Comparison of ENCODE assay signal across 20 mouse cellular contexts in the genomic region with DNA sequence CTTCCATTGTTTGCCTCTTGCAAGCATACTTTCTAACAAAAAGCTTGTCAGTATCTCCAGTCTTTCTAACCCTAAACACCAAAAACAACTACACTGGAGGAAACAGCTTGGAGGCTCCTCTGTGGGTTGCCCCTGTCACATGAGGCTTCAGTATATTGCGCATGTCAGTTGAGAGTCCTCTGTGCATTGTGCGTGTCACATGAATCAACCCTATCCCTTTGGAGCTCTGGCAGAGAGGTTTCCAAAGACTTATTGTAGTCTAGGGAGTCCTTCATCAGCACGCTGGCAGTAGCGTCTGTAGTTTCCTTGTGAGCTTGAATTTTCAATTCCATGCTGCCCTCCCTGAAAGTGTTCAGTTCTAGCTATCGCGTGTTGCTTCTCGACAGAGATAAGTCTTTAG.
"Had no signal": no experiment of that assay in that cellular context is flagged by ENCODE, and none has a peak within 500 bp of the region (broad histone marks: within the 10 kb centered on the region; RNA-seq: fewer than 3 reads in every experiment).

No protein-coding gene starts in this region.

- DNase-seq: gastrocnemius, adult 2 months; gastrocnemius, postnatal 10 days; gastrocnemius, postnatal 25 days; heart, adult 18-20 months; heart, postnatal 10 days; kidney, adult 11 months; kidney, adult 2 months; kidney, postnatal 10 days; kidney, postnatal 25 days; kidney, postnatal 4 days; liver had no signal

- ATAC-seq: hindbrain, postnatal 0 days; intestine, embryonic 16.5 days had no signal

- H3K36me3 ChIP-seq: heart, embryonic 10.5 days; heart, embryonic 12.5 days; hindbrain, embryonic 15.5 days; limb, embryonic 10.5 days; limb, embryonic 12.5 days had no signal

- H3K9ac ChIP-seq: heart, embryonic 12.5 days; hindbrain, embryonic 15.5 days; limb, embryonic 12.5 days had no signal

- H3K9me3 ChIP-seq: heart, embryonic 10.5 days; heart, embryonic 12.5 days; hindbrain, embryonic 15.5 days; limb, embryonic 10.5 days; limb, embryonic 12.5 days had no signal

- H3K4me1 ChIP-seq: heart, embryonic 10.5 days; heart, embryonic 12.5 days; hindbrain, embryonic 15.5 days; limb, embryonic 10.5 days; limb, embryonic 12.5 days had no signal

- H3K27me3 ChIP-seq: heart, embryonic 12.5 days; hindbrain, embryonic 15.5 days; limb, embryonic 12.5 days had no signal

- H3K4me2 ChIP-seq: heart, embryonic 12.5 days; hindbrain, embryonic 15.5 days; limb, embryonic 12.5 days; liver, embryonic 11.5 days had no signal

- H3K27ac ChIP-seq: gastrocnemius, adult 2 months; heart, embryonic 10.5 days; hindbrain, embryonic 15.5 days; hindbrain, postnatal 0 days; left cerebral cortex, adult 2 months; limb, embryonic 10.5 days; limb, embryonic 12.5 days had no signal

- H3K4me3 ChIP-seq: gastrocnemius, adult 2 months; heart, embryonic 10.5 days; heart, embryonic 12.5 days; hindbrain, embryonic 15.5 days; left cerebral cortex, adult 2 months; limb, embryonic 10.5 days; limb, embryonic 12.5 days had no signal
